Mouse (Mus musculus): ENCODE data around the gene Gm3336.

GRCm38 (mm10) chr8:70768231-70768776 is 50.0 kb downstream of the Gm3336 start:
- TF ChIP-seq GATA1 (IDR thresholded peaks at IDR 0.05; ENCODE audit: borderline replicate concordance, low read length) (no peak), FLI1 (IDR thresholded peaks at IDR 0.05; ENCODE audit: low read length) (no peak)
